Mouse (Mus musculus) stomach, postnatal 0 days (tissue): ENCODE data around the gene Susd1.

Source experiments
- CTCF ChIP-seq: IDR thresholded peaks from 2 replicates; pipeline ENCODE4 v1.5.1; 2016; ENCODE audit warnings: antibody characterized with exemption, low read depth, mild to moderate bottlenecking, moderate library complexity
- EP300 ChIP-seq: optimal IDR thresholded peaks from 2 replicates; pipeline ENCODE3; 2016; ENCODE audit warnings: antibody characterized with exemption

DNA sequence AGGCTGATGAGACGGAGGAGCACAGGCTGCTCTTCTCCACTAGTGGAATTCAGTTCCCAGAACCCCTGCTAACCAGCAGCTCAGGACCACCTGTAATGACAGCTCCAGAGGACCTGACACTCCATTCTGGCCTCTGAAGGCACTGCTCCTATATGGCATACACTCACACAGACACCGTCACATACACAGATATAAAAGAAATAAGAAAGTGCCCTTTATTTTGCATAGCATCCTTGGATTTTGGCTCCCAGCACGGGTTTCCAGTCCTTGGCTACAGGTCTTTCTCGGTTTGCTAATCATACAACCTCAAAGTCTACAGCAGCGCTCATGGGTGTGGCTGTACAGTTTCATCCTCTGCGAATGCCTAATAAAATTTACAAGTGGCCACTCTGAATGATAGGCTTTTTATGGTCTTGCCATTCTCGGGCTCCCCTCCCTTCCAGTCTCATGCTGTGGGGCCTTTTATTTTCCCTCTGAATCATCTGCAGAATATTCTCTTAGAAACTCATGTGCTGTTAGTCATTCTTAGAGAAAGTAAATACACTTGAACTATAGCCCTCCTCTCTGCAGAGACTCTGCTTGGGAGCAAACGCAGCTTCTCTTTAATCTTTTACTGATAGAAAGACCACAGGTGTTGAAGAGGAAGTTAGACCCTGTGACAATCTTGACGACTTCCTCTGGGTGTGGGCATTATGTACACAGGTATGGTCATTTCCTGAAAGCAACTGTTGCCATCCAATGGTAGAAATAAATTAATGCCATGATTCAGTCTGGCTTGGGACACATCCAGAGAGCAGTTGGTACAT lies 119.1 kb downstream of the Susd1 start:
- TF ChIP-seq CTCF (peak; percentile 26; the same call in 1 of the 2 replicates), EP300 (no peak)
